Mouse (Mus musculus) stomach, postnatal 0 days (tissue): ENCODE data around the gene Krt35. TPM values are rescaled to one million over a fixed set of nuclear protein-coding genes. Genes with fewer than 3 reads are reported as not detected.

Source experiments
- ATAC-seq: fragments of 200-750 bp; cut with Nextera tagmentation; 2 replicates; pipeline ENCODE4 v1.8.0; 2017; ENCODE audit not compliant: low FRiP score, low TSS enrichment
- DNase-seq: peaks from one replicate; pipeline ENCODE4 v3.0.0-alpha.2; 2016; ENCODE audit warnings: low spot score
- H3K27ac ChIP-seq: fragments of 300-500 bp; sonication (generic); replicated peaks from 2 replicates; pipeline ENCODE4 v1.5.1; 2014; ENCODE audit warnings: mild to moderate bottlenecking, control low read depth
- H3K27me3 ChIP-seq: fragments of 300-500 bp; sonication (generic); 2 replicates; pipeline ENCODE4 v1.6.1; 2014; ENCODE audit warnings: low read length; ENCODE audit not compliant: control insufficient read depth, insufficient read depth
- H3K36me3 ChIP-seq: fragments of 300-500 bp; sonication (generic); 2 replicates; pipeline ENCODE4 v1.6.1; 2014; ENCODE audit warnings: low read length, mixed read lengths; ENCODE audit not compliant: control insufficient read depth, insufficient read depth
- H3K4me1 ChIP-seq: fragments of 300-500 bp; sonication (generic); replicated peaks from 2 replicates; pipeline ENCODE4 v1.6.1; 2014; ENCODE audit warnings: antibody characterized with exemption; ENCODE audit not compliant: control insufficient read depth, insufficient read depth
- H3K4me2 ChIP-seq: fragments of 300-500 bp; sonication (generic); replicated peaks from 2 replicates; pipeline ENCODE4 v1.6.1; 2014; ENCODE audit warnings: low read depth, mild to moderate bottlenecking, control low read depth, moderate library complexity
- H3K4me3 ChIP-seq: fragments of 300-500 bp; sonication (generic); 2 replicates; pipeline ENCODE4 v1.5.1; 2014; ENCODE audit warnings: low read depth, low read length, control low read depth
- H3K9ac ChIP-seq: fragments of 300-500 bp; sonication (generic); 2 replicates; pipeline ENCODE4 v1.6.1; 2014; ENCODE audit warnings: mild to moderate bottlenecking, low read length, control low read depth, mixed read lengths
- H3K9me3 ChIP-seq: fragments of 300-500 bp; sonication (generic); 2 replicates; pipeline ENCODE4 v1.6.1; 2016; ENCODE audit warnings: low read length; ENCODE audit not compliant: control insufficient read depth
- CTCF ChIP-seq: IDR thresholded peaks from 2 replicates; pipeline ENCODE4 v1.5.1; 2016; ENCODE audit warnings: antibody characterized with exemption, low read depth, mild to moderate bottlenecking, moderate library complexity
- EP300 ChIP-seq: optimal IDR thresholded peaks from 2 replicates; pipeline ENCODE3; 2016; ENCODE audit warnings: antibody characterized with exemption
- WGBS: fragments of 180-500 bp; shearing (Covaris S2); extraction: QIAGEN DNeasy Blood & Tissue Kit; methylation state at CpG from one replicate; pipeline ENCODE4 v1.1.7; 2014; 5-methylcytosine and 5-hydroxymethylcytosine counted together
- polyA plus RNA-seq: library from polyadenylated mRNA; unstranded; fragments of >200 nt; fragmentation: Nextera tagmentation; extraction: Ambion mirVana; gene quantifications from 2 replicates; pipeline ENCODE4 v1.2.1, GENCODE M21; 2015

The Krt35 gene
- polyA plus RNA-seq, 1 experiment from 2014 or later = 0.21 TPM

DNA sequence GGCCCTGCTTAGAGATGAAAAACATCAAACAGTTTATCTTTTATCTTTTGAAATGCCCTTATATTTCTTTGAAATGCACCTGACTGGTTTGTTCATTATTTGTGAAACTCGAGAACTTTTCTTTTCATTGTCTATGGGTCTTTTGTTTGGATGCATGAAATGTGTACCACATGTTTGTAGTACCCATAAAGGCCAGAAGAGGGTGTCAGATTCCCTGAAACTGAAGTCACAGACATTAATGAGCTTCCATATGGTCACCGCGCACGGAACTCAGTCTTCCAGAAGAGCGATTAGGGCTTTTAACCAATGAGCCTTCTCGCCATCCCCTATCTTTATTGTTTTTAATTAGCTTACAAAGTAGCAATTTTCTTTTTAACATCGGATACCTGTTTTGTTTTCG, 37.2 kb downstream of the Krt35 start:
- no peak overlapping the region for H3K9ac ChIP-seq
- no peaks in the 10 kb centered on the region for H3K4me1 ChIP-seq
- no peaks in the 10 kb centered on the region for H3K36me3 ChIP-seq
- ATAC-seq (no peak), DNase-seq (no peak)
- 78% methylated on average over 8 of the region's 8 CpGs for WGBS
- no peaks in the 10 kb centered on the region for H3K27me3 ChIP-seq
- H3K4me3 ChIP-seq = no peak overlapping the region
- no peak overlapping the region for H3K27ac ChIP-seq
- H3K9me3 ChIP-seq = no peaks in the 10 kb centered on the region
- no peak overlapping the region for H3K4me2 ChIP-seq
- TF ChIP-seq EP300 (no peak), CTCF (peak; percentile 57)

DNA sequence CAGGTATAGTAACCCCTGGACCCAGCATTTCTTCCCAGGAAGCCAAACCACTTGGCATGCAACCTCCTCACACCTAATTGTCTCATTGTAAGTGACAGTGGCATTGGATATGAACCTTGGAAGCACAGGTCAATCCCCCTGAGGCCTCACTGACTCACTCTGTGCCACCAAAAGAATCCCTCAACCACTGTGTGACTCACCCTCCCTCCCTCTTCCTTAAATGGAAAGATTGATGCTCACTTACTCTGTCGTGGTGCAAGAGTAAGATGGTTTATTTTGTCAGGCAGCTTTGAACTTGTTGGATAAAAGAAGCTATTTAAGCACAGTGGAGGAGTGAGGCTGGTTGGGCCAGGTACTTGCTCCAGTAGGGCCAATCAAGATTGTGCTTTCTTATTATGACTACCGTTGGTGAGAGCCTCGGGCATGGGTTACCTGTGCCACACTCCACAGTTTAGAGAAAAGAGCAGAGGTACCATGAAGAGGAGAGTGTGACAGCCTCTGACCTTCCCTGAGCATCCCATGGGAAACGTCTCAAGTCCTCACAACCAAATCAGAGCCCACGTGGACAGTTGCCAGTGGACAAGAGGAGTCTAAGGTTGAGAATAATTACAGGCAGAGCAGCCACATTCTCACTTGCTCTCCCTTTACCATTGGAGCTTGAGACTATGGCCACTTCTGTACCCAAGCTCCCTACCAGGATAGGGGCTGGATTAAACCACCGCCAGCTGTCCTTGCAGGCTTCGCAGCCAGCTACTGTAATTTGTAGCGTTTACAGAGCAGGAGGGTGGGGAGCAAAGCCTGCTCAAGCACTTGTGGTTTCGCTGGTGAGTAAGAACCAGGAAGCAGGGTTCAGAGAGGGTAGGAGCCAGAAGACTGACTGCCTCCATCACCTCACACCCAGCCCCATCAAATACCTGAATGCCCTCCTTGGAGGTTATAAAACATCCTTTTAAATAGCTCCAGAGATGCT, 40.1 kb downstream of the Krt35 start:
- Histone ChIP-seq H3K27me3 (no peaks in the 10 kb centered on the region), H3K27ac (0 out of 2 replicates have a peak overlapping the region, but pooled peaks have one; percentile 20), H3K9ac (no peak overlapping the region), H3K9me3 (no peaks in the 10 kb centered on the region), H3K4me1 (no peaks in the 10 kb centered on the region), H3K4me2 (no peak overlapping the region), H3K4me3 (no peak overlapping the region), H3K36me3 (no peaks in the 10 kb centered on the region)
- ATAC-seq (peak; percentile 76), DNase-seq (no peak)
- TF ChIP-seq EP300 (peak; percentile 68), CTCF (no peak)
- WGBS = 47% methylated on average over 9 of the region's 9 CpGs

DNA sequence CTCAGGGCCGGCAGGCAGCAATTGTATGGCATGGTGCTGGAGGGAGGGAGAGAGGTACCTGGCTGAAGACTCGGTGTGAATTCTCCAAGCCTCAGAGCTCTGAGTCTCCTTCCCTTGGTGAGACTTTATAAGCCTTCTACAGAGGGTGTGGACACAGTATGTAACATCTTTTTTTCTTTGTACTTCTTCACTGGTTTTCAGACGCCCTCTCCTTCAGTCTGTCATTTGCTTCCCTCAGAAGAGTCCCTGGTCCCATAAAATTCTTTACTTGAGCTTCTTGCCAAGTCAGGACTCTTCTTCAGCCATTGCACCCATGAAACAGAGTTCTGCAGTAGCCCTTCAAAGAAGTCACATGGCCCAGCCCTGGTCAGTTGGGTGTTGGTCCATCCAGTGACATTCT, 45.6 kb downstream of the Krt35 start, which contains the start of gene Krt31:
Krt31 (minus strand) TSS at position 101 of the 400 bp plus-strand sequence.
- TF ChIP-seq EP300 (no peak), CTCF (no peak)
- 72% methylated on average over 2 of the region's 3 CpGs for WGBS
- no peaks in the 10 kb centered on the region for H3K36me3 ChIP-seq
- H3K4me1 ChIP-seq = no peaks in the 10 kb centered on the region
- no peaks in the 10 kb centered on the region for H3K27me3 ChIP-seq
- H3K9me3 ChIP-seq = no peaks in the 10 kb centered on the region
- H3K27ac ChIP-seq = no peak within 1 kb of the TSS
- no peak within 1 kb of the TSS for H3K4me3 ChIP-seq
- DNase-seq (no peak), ATAC-seq (no peak)
- H3K4me2 ChIP-seq = no peak within 1 kb of the TSS
- no peak within 1 kb of the TSS for H3K9ac ChIP-seq

DNA sequence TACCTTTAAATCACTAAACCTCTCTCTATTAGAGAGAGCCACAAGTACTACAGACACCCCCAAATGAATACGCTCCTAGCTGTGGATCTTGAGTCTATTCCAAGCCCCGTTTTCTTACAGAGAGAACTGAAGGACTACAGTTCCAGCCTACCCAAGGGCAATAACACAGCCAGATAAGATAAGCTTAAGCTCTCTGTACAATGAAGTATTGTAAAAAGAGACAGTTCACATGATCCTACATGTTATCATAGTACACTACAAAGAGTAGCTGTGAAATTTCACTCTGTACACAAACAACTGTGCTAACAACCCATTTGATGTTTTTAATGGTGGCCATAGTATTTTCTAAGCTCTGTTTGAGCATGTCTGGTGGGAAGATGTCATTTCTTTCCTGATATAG, 48.8 kb downstream of the Krt35 start:
- Histone ChIP-seq H3K4me2 (no peak overlapping the region), H3K27me3 (no peaks in the 10 kb centered on the region), H3K4me3 (no peak overlapping the region), H3K27ac (no peak overlapping the region), H3K9ac (no peak overlapping the region), H3K9me3 (no peaks in the 10 kb centered on the region), H3K36me3 (no peaks in the 10 kb centered on the region), H3K4me1 (no peaks in the 10 kb centered on the region)
- WGBS = 59% methylated on average over 2 of the region's 2 CpGs
- ATAC-seq (no peak), DNase-seq (no peak)
- TF ChIP-seq EP300 (no peak), CTCF (no peak)

DNA sequence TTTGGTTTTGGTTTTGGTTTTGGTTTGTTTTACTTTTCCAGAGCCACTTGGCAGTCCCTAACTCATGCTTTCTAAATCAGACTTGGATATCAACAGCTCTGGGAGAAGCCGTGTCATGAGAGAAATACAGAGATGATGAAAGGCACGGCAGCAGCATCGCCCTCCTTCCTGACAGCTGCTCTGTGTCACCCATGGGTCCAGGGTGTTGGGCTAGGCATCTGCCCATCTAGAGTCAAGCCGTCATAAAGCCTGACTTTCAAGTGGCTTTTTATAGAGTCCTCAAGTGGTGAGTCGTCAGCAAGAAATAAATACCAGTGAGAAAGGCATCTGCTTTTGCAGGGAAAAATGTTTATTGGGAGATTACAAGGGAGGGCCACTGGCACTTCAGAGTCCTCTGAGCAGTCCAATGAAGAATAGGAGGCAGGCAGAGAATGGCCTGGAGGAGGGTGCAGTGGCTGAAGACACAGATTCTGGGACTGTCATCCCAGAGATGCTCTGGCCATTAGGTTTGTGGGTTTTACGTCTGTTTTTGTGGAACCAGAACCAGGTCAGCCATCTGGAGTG, 49.7 kb downstream of the Krt35 start:
- no peak for DNase-seq
- Histone ChIP-seq H3K4me1 (no peaks in the 10 kb centered on the region), H3K9me3 (no peaks in the 10 kb centered on the region), H3K4me3 (no peak overlapping the region), H3K27ac (no peak overlapping the region), H3K27me3 (no peaks in the 10 kb centered on the region), H3K9ac (no peak overlapping the region), H3K36me3 (no peaks in the 10 kb centered on the region), H3K4me2 (no peak overlapping the region)
- TF ChIP-seq EP300 = no peak
- TF ChIP-seq CTCF = no peak
- 74% methylated on average over 6 of the region's 6 CpGs for WGBS
- ATAC-seq = no peak

Other genes starting within 250 kb of the Krt35 start
- not detected in 2 replicates for gene Krtap4-16, start 244.6 kb downstream of the Krt35 start, polyA plus RNA-seq
- not detected in 2 replicates for gene Gm11568, start 238.3 kb downstream of the Krt35 start, polyA plus RNA-seq
- gene Gm11559, start 231.8 kb downstream of the Krt35 start, polyA plus RNA-seq = not detected in 2 replicates
- gene Krtap9-1, start 222.9 kb downstream of the Krt35 start, polyA plus RNA-seq = not detected in 2 replicates
- not detected in 2 replicates for gene Gm11567, start 217.1 kb downstream of the Krt35 start, polyA plus RNA-seq
- gene Krtap31-1, start 188.3 kb downstream of the Krt35 start, polyA plus RNA-seq = not detected in 2 replicates
- gene Gm11565, start 181.5 kb downstream of the Krt35 start, polyA plus RNA-seq = not detected in 2 replicates
- gene Krtap31-2, start 159.9 kb downstream of the Krt35 start, polyA plus RNA-seq = not detected in 2 replicates
- not detected in 2 replicates for gene Krtap9-5, start 147.8 kb downstream of the Krt35 start, polyA plus RNA-seq
- gene Krtap29-1, start 117.2 kb downstream of the Krt35 start, polyA plus RNA-seq = not detected in 2 replicates
- gene Krtap16-1, start 109.6 kb downstream of the Krt35 start, polyA plus RNA-seq = 0.10 TPM in 1 of 2 replicates, not detected in the other
- 0.25 and 0.27 TPM in 2 replicates for gene Krtap17-1, start 102.2 kb downstream of the Krt35 start, polyA plus RNA-seq
- gene Krt33a, start 80.0 kb downstream of the Krt35 start, polyA plus RNA-seq = 0.05 and 0.17 TPM in 2 replicates
- gene Krt33b, start 66.4 kb downstream of the Krt35 start, polyA plus RNA-seq = 0.06 TPM in 1 of 2 replicates, not detected in the other
- gene Krt34, start 54.7 kb downstream of the Krt35 start, polyA plus RNA-seq = 0.99 and 1.0 TPM in 2 replicates
- gene Krt31, start 45.7 kb downstream of the Krt35 start, polyA plus RNA-seq = not detected in 2 replicates
- gene Krt32, start 8.0 kb downstream of the Krt35 start, polyA plus RNA-seq = 0.59 and 0.65 TPM in 2 replicates
- gene Krt36, start 9.4 kb upstream of the Krt35 start, polyA plus RNA-seq = 0.30 and 0.48 TPM in 2 replicates
- gene Krt13, start 25.3 kb upstream of the Krt35 start, polyA plus RNA-seq = 2,802 and 3,195 TPM in 2 replicates
- 758 and 921 TPM in 2 replicates for gene Krt15, start 39.7 kb upstream of the Krt35 start, polyA plus RNA-seq
- 1,512 and 1,618 TPM in 2 replicates for gene Krt19, start 52.4 kb upstream of the Krt35 start, polyA plus RNA-seq
- gene Krt9, start 97.0 kb upstream of the Krt35 start, polyA plus RNA-seq = 0.04 TPM in 1 of 2 replicates, not detected in the other
- gene Krt14, start 111.3 kb upstream of the Krt35 start, polyA plus RNA-seq = 279 and 287 TPM in 2 replicates
- 2.1 and 4.0 TPM in 2 replicates for gene Krt16, start 152.7 kb upstream of the Krt35 start, polyA plus RNA-seq
- gene Krt17, start 164.8 kb upstream of the Krt35 start, polyA plus RNA-seq = 46.4 and 63.4 TPM in 2 replicates
- 0.10 and 0.12 TPM in 2 replicates for gene Krt42, start 173.6 kb upstream of the Krt35 start, polyA plus RNA-seq
- gene Eif1, start 223.6 kb upstream of the Krt35 start, polyA plus RNA-seq = 1,487 and 1,495 TPM in 2 replicates
- 52.0 and 84.7 TPM in 2 replicates for gene Gast, start 238.2 kb upstream of the Krt35 start, polyA plus RNA-seq